Mouse (Mus musculus) R1 (cell line): ENCODE measurements around the gene Fermt2.
A peak's percentile ranks its signal among the peaks of the same experiment; 100 is the strongest.
"Not testable (repeated sequence)": the region's sequence is repeated elsewhere in the genome, so short reads cannot be mapped to it uniquely, and the experiment has no call there.

Source experiments
- DNase-seq: peaks from one replicate; pipeline ENCODE4 v3.0.0-alpha.2; 2018; ENCODE audit warnings: low read depth, low spot score

Gene Fermt2

DNA sequence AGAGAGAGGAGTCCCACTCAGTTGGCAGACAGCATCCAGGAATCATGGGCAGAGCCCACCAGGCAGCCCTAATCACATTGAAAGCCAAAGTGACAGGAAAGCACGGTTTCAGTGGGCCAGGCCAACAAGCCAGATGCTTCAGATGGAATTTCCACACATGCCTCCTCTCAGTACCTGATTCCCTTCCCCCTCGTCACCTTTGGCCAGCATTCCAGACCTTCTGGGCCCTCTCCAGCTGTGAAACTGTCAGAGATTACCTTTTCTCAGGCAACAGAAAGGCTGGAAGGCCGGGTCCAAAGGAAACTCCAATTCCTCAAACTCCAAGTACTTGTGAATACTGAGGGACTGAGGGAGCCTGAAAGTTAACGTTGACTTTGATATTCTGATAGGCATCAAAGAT lies 19.1 kb downstream of the Fermt2 start:
- peak; percentile 79 for DNase-seq

DNA sequence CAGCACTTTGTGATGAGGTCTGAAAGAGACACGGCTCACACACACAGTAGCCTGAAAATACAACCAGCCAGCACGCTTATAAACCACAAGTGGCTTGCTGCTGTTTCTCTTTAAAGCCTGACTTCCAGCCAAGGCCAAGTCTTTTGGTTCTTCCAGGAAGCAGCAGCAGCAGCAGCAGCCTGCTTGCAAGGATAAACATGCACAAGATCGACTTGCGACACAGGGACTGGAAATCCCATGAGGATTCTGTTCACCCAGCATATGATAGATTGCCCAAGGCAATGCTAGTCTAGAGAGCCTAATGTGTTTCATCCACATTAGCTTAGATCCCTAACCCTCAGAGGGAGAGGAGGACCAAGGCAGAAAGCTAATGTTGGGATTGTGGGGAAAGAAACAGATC lies 22.0 kb downstream of the Fermt2 start:
- no peak for DNase-seq

DNA sequence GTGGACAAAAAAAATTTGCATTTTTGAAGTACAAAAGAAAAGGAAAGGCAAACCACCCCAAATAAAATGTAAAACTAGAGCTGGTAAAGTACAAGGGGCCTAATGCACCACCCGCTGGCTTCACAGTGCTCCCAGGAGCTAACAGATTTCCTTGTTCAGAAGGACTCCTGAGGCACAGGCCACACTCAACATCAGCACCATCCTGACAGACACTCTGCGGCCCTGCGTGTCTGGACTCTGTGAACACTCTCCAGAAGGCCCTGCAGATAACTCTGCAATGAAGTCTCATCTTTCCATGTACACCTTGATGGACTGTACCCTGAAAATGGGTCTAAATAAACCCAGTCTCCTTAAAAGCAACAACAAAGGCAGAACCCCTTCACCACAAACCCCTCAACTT lies 22.5 kb downstream of the Fermt2 start:
- no peak for DNase-seq

DNA sequence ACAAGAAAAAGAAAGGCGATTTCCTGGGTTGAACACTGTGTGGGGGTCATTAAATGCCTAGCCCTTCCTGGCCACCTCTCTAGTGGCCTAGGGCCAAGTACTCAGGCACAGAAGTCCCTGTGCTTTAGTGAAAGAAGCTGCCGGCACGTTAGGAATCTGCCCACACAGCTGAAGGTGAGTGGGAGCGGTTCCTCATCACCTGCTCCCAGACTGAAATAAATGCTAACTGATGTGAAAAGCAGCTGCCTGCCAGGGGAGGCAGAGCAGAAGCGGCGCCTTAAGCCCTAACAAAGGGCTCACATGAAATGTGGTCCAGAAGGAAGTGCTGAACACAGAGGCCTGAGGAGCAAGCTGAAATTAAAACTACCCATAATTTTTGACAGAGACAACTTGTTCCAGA lies 22.9 kb downstream of the Fermt2 start:
- peak; percentile 89 for DNase-seq

DNA sequence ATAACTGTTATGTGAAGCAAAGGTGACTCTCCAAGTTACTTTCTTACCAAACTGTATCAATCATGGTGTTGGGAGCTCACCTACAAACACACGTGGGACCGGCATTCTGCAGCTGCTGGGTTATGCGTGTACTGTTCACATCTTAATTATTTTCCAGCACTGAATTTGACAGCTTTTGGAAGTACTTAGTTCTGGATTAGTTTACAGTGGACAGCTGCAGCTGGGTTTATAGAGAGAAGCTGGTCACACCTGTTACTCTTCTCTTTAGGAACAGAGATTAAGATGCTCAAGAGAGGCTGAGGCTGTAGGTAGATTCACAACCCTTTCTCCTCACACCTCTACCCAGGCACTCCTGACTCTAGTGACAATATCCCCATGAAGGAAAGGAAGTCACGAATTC lies 23.8 kb downstream of the Fermt2 start:
- no peak for DNase-seq

DNA sequence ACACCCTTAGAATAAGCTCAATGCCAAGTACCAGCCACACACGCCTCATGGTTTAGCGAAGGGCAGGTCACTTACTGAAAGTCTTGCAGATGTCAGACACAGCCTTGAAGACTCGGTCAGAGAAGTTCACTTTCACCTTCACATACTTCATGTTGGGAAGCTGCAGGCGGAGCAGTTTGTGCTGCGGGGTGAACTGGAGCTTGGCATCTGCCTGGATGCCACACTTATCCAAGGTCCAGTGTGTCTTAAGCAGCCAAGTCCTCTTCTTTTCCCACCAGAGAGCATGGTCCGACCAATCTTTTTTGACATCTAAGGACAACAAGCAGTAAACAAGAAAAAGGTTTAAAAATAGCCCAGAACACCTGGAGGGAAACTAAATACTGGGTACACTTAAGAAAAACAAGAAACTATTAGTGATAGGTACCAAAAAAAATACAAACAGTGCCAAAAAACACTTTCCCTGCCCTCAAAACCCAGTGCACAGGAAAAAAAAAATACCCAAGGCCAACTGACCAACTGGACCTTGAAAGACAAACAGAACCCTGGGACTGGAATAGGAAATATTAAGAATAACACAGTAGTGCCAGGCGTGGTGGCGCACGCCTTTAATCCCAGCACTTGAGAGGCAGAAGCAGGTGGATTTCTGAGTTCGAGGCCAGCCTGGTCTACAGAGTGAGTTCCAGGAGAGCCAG lies 25.4 kb downstream of the Fermt2 start:
- no peak for DNase-seq

DNA sequence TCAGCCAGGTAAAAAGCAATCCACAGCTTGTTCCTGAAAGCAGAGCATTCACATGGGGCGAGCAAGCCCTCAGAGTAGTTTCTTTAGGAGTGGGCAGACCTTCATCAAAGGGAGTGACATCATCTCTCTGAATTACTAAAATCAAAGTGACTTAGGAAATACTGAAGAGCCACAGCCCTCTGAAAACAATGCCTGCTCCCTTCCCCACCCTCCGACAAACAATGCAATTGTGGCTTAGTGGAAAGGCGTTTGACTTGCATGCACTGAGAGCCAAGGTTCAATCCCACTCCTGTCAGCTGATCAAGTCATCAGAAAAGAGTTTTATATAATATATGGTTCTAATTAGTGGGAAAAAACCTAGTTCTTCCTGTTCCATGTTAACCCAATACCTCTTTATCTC lies 26.0 kb downstream of the Fermt2 start:
- DNase-seq: peak; percentile 89

DNA sequence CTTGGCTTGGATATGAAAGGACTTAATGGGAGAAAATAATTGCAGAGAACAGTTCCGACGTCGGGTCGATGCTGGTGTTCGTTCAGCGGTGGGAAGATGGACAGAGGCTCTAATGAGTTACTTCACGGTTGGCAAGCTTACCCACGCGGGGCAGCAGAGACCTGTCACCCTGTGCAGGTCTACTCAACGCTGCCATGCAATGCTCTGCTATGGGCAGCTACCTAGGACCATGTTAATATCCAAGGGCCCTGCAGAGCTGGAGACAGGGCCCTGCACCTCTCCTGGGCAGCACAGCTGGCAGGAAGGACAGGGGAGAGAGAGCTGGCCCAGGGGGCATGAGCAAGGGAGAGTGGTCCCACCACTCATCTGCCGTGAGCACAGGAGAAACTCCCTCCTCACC lies 29.9 kb downstream of the Fermt2 start:
- no peak for DNase-seq

DNA sequence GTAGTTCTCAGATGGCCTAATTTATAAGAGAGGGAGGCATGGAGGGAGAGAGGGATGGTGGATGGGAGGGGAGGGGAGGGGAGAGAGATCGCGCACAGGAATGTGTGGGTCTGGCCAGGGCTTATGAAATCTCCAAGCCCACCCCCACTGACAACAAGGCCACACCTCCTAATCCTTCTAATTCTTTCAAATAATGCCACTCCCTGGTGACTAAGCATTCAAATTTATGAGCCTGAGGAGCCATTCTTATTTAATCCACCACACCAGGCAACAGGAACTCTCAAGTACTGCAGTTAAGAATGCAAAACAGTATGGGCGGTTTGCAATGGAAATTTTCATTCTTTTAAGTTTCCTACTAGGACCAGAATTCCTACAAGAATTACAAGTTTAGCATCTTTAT lies 32.8 kb downstream of the Fermt2 start:
- DNase-seq: peak; percentile 98

DNA sequence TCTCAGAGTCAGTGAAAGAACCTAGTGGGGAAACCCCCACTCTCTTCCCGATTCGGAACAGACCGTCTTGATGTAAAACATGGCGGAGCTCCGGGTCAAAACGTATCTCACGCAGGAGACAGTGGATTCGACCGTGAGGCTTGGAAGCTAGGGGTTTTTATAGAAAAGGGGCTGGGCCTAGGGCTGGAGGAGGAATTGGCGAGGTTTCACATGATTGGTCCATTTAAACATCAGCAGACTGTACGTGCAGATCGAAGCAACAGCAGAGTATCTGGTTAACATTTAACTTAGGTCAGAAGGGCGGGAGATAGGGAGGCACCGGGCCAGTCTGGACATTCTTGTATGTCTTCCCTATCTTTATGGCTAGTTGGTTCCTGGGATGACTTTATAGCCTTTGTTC lies 34.1 kb downstream of the Fermt2 start:
- peak; percentile 73 for DNase-seq

DNA sequence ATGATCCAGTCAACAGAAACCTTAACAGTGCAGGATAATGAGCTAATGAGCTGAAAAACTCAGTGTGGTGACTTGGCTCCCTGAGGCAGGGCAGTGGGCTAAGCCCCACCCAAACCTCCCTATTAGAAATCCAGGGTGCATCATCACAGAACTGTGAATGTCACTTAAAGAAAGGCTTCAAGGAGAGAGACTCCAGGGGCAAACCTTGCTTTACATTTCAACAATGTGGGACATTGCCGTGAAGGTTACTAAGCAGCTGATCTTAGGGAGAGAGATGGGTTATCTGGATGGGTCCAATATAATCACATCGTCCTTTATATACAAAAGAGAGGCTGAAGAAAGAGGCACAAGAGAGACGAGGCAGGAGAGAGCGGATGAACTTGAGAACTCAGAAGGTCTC lies 36.0 kb downstream of the Fermt2 start:
- DNase-seq: peak; percentile 79

DNA sequence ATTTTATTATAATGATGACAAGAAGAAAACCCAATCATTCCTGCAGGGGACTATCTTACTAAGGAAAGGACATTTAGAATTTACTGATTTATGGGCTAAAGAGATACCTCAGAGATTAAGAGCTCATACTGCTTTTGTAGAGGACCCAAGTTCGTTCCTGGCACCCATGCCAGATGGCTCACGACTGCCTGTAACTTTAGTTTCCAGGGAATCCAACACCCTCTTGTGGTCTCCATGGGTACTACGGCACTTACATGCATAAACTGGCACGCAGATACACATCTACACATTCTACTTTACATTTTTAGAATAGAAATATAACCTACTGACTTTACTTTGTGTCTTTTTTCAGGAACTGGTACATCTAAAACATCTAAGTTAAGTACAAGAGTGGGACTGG lies 37.2 kb downstream of the Fermt2 start:
- peak; percentile 77 for DNase-seq

DNA sequence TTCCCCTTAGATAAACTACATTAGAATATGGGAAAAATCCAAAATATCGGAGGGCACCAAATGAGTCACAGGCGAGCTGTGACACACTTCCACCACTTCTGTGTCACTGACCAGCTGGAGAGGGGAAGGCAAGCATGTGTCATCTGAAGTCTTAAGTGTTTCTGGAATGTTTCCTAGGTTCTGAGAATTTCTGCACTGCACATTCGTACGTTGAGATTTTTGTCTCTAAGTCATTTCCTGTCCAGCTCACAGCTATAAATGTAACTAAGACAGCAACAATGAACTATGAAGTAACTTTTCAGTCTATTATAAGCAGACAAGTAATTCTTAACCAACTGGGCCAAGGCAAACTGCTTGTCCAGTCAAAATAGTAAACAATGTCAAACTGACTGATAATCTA lies 37.9 kb downstream of the Fermt2 start:
- DNase-seq: no peak

DNA sequence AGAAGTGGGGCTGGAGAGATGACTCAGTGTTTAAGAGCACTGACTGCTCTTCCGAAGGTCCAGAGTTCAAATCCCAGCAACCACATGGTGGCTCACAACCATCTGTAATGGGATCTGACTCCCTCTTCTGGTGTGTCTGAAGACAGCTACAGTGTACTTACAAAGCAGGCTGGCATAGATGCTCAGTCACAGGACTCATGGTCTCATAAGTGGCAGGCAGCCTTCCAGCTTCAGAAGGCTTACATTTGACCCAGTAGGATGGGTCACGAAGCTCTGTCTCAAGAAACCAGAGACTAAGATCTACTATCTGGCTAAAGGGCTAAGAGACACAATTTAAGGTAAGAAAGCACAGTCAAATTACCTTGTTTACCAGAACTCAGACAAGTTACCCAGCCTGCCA lies 42.7 kb downstream of the Fermt2 start:
- not testable (repeated sequence) for DNase-seq

DNA sequence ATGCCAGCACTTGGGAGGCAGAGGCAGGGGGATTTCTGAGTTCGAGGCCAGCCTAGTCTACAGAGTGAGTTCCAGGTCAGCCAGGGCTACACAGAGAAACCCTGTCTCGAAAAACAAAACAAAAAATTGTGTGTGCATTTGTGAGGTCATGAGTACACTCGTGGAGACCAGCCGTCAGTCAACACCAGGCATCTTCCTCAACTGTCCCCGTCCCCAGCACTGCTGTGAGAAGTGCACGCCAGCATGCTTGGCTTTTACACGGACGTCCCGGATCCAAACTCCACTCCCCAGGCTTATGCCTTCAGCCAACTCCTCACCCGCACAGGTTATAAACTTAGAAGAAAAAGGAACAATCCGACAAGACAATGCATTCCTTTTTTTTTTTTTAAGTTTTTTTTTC lies 46.6 kb downstream of the Fermt2 start:
- DNase-seq: not testable (repeated sequence)

DNA sequence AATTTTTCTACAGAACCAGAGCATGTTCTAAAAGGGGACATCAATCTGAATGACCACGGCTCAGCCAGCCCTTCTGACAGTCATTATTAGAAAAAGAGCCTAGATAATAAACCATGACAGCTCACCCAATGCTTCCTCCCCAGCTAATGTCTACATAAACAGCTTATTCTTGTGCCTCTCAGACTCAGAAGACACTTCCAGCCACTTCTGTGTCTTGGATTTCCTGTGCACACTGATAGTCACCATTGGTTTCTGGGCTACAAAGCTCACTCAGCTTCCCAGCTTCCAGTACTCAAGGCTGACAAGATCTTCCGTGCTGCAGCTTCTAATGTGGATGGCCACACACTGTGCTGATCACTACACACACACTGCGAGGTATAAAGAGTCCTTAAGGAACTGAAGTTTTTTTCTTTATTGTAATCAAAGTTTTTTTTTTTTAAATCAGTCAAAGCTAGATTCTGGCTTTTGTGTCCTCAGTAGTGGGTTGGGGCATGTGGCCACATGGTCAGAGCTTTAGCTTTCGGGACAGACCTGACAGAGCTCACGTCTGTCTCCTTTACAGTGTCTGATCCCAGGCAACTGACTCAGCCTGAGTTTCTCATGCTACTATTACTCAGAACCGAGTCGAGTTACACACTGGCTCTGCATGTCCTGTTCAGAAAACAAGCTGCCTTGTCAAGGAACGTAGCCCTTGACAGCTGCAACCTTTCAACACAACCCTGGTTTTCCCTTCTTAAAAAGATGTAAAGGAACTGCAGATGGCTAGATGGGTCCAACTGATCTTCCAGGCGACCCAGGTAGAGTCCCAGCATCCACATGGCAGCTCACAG lies 50.7 kb downstream of the Fermt2 start:
- DNase-seq: no peak

DNA sequence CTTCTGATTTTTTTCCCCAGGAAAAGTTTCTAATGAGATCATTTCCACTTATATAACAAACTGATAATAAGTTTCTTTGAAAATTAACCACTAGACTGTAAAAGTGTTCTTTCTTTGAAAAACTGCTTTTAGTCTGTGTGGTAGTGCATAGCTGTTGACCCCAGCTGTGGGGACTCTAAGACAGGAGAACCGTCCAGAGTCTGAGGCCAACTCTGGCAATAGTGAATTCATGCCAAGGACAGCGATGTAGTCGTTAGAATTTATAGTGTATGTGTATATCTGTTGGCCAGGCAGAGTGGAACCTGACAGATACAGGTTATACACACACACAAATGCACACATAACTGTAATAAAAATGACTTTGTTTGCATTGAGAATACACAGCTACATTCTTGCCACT lies 51.4 kb downstream of the Fermt2 start:
- no peak for DNase-seq

DNA sequence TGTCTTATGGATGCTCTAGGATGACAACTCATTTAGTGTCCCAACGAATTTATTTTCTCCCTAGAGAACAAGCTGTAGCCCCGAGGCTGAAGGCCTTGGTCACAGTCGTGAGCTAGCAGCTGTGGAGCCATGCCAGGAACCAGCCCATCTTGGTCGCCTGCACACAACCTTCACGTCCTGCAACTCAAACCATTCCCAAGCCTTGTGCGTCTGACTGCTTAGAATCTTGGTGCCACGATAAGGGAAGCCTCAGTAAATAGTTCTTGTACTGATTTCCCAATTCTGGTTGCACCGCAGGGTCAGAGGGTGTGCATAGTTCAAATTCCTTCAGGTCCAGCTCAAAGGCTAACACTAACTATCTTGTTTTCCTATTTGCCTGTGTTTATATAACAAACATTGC lies 52.3 kb downstream of the Fermt2 start:
- peak; percentile 37 for DNase-seq

DNA sequence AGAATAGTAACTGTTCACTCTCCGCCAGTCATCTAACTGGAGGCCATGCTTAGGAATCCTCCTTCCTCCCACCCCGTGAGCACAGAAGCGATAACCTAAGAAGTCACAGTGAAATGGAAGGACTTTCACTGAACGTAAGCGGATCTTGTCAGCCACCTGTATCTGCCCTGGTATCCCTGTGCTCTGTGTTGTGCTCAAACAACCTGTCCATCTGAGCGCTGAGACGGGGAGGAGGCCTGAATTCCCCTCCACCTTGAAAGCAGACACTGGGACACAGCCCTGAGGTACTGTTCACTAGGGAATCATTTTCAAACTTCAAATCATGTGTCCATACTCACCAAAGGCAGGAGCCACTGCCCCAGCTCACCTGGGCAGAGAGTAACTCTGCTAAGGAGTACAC lies 52.9 kb downstream of the Fermt2 start:
- no peak for DNase-seq

DNA sequence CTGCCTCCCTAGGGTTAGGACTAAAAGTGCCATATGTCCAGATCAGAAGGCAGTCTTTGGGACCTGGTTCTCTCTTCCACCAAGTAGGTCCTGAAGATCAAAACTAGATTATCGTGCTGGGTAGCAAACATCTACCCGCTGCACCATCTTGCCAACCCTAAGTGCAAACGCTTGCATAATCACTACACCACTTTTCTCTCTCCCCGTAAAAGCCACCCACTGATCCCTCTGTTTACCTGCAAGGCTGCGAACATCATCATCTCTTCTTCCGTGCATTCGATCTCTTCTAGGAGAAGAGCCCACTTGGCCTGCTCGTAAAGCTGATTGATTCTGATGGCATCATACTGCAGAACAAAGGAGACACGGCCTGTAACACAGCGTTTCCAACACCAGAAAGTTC lies 57.4 kb downstream of the Fermt2 start:
- no peak for DNase-seq

DNA sequence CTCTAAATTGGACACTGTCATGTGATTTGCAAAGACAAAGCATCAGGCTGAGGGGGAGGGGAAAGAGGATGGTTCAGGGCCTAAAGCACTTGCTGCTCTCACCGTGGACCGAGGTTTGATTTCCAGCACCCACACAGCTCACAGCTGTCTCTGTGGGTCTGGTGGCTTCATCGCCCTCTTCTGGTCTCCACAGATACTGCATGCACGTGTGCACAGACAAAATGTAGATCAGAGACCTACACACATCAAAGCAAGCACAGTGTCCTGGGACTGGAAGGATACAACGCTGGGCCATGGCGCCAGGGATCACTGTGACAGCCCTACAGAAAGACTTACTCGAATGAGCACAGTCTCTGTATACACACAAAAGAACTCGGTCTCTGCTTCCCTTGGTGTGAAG lies 60.5 kb downstream of the Fermt2 start:
- peak; percentile 88 for DNase-seq

DNA sequence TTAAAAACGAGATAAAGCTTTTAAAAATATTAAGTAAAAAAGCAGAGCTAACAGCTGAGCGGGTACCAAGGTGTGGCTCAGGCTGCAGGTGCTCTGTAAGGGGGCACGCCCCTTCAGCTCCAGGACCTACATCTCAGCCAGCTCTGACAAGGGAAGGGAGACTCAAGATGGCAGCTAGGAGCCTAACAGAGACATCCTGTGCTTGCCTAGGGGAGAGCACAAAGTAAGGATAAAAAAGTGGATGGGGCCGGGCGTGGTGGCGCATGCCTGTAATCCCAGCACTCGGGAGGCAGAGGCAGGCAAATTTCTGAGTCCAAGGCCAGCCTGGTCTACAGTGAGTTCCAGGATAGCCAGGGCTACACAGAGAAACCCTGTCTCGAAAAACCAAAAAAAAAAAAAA lies 63.5 kb downstream of the Fermt2 start:
- DNase-seq: not testable (repeated sequence)
